Mouse (Mus musculus) testis, adult 2 months (tissue): ENCODE data around the gene Bmpr2. TPM values are rescaled to one million over a fixed set of nuclear protein-coding genes. Genes with fewer than 3 reads are reported as not detected.
A peak's percentile ranks its signal among the peaks of the same experiment; 100 is the strongest.

Experiments used
- H3K27ac ChIP-seq: fragments of 200-500 bp; 2 replicates; pipeline ENCODE4 v1.5.1; 2012; ENCODE audit warnings: low read depth, low read length; ENCODE audit not compliant: control insufficient read depth, insufficient read depth
- H3K27me3 ChIP-seq: fragments of 200-500 bp; 2 replicates; pipeline ENCODE4 v1.6.1; 2012; ENCODE audit warnings: mild to moderate bottlenecking, low read length, moderate library complexity; ENCODE audit not compliant: control insufficient read depth, insufficient read depth
- H3K36me3 ChIP-seq: fragments of 200-500 bp; 2 replicates; pipeline ENCODE4 v1.6.1; 2012; ENCODE audit warnings: mild to moderate bottlenecking, low read length; ENCODE audit not compliant: control insufficient read depth, insufficient read depth
- H3K4me1 ChIP-seq: fragments of 200-500 bp; 2 replicates; pipeline ENCODE4 v1.6.1; 2012; ENCODE audit warnings: low read length; ENCODE audit not compliant: control insufficient read depth, insufficient read depth
- H3K4me3 ChIP-seq: fragments of 200-500 bp; 2 replicates; pipeline ENCODE4 v1.5.1; 2012; ENCODE audit warnings: low read depth, mild to moderate bottlenecking, low read length, moderate library complexity, mixed read lengths; ENCODE audit not compliant: control insufficient read depth
- CTCF ChIP-seq: fragments of 200-500 bp; IDR thresholded peaks from 2 replicates; pipeline ENCODE4 v1.5.1; 2012; ENCODE audit warnings: low read depth, mild to moderate bottlenecking, inconsistent platforms, low read length, moderate library complexity; ENCODE audit not compliant: control insufficient read depth, insufficient read depth, insufficient replicate concordance
- POLR2A ChIP-seq: fragments of 200-500 bp; IDR thresholded peaks from 2 replicates; pipeline ENCODE4 v1.6.1; 2012; ENCODE audit warnings: low read depth, mild to moderate bottlenecking, inconsistent platforms, low read length, moderate library complexity; ENCODE audit not compliant: control insufficient read depth
- polyA plus RNA-seq: library from polyadenylated mRNA; depleted of rRNA; stranded (reverse); fragments of >200 nt; gene quantifications from 2 replicates; pipeline ENCODE4 v1.2.3, GENCODE M21; 2012; rRNA removed

Bmpr2 gene
- 1.3 and 1.8 TPM in 2 replicates for polyA plus RNA-seq

DNA sequence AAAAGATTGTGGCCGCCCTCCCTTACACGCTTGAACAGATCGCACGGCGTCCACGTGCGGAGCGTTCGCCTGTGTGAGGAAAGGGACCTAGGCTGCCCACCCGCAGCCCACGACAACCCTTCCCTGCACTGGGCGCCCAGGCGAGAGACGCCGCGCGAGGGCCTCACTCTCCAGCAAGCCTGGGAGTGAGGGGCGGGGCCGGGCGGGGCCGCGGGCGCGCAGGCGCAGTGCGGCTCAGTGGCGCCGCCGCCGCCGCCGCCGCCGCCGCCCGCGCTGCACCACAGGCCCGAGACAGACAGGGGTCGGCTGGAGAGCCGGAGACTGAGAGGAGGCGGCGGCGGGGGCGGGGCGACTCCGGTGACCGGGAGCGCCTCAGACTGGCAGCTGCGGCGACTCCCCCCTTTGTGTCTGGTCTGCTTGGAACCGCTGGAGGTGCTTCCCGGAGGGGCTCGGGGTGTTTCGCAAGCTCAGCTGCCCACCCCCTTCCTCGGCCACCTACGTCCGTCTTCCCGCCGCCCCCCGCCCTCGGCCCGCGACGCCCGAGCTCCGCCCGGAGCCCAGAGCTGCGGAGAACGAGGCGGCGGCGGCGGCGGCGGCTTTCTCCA, at the start of gene Bmpr2:
TSS of gene Bmpr2 (plus strand) at position 237 of the 605 bp plus-strand sequence.
- Histone ChIP-seq H3K4me1 (peaks cover 6% of the 10 kb centered on the region), H3K27ac (peak within 1 kb of the TSS; percentile 89), H3K36me3 (no peaks in the 10 kb centered on the region), H3K4me3 (peak within 1 kb of the TSS; percentile 91), H3K27me3 (no peaks in the 10 kb centered on the region)
- TF ChIP-seq CTCF, result no peak
- TF ChIP-seq POLR2A, result peak; percentile 80

DNA sequence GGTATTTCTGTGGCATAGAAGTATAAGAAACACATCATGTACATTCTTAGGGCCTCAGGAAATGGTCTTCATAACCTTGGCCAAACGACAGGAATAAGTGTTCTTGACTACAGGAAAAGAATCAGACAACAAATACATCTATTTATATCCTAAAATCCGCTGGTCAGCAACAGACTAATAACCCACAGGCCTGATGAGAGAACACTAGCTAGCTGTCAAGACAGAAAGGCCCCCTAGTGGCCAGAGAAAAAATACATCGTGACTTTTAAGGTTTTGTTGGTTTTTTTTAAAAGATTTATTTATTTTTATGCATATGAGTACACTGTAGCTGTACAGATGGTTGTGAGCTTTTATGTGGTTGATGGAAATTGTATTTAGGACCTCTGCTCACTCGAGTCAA, 43.3 kb upstream of the Bmpr2 start:
- Histone ChIP-seq H3K27me3 (no peaks in the 10 kb centered on the region), H3K27ac (no peak overlapping the region), H3K4me3 (no peak overlapping the region), H3K36me3 (no peaks in the 10 kb centered on the region), H3K4me1 (no peaks in the 10 kb centered on the region)
- TF ChIP-seq CTCF (no peak), POLR2A (no peak)

DNA sequence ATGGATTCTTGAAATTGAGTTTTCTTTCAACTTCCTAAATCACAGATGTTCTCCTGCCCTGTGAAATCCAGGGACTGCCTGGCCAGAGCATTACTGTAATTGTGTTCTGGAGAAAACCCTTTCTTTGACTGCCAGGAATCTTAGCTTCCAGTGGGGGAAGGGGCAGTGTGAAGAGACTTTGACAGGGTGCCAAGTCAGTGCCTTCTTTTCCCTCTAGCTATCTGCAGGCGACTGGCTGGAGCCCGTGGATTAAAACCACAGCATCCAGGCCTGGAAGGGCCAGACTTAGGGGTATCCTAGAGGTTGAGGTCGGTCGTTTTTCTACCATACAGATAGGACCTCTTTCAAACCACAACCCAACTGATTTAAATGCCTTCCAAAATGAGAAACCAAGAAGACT, 37.5 kb upstream of the Bmpr2 start:
- Histone ChIP-seq H3K36me3 (no peaks in the 10 kb centered on the region), H3K4me1 (no peaks in the 10 kb centered on the region), H3K4me3 (no peak overlapping the region), H3K27me3 (no peaks in the 10 kb centered on the region), H3K27ac (no peak overlapping the region)
- TF ChIP-seq POLR2A (no peak), CTCF (no peak)

DNA sequence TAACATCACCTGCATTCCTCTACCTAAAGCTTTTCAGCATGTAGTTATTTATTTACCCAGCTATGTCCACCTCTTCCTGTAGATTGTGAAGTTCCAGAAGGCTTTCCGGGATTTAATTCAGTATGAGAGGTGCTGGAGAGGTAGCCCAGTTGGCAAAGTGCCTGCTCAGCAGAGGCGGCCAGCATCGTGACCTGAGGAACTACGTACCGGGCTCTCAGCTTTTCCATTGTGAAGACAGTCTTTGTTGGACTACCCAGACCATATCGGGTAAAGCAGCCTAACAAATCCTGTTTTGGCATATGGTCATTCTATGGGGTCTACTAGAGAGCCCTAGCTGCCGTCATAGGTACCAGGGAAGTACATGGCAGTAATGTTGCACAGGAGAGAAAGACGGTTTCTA, 33.1 kb upstream of the Bmpr2 start:
- Histone ChIP-seq H3K27me3 (no peaks in the 10 kb centered on the region), H3K27ac (no peak overlapping the region), H3K36me3 (no peaks in the 10 kb centered on the region), H3K4me3 (no peak overlapping the region), H3K4me1 (no peaks in the 10 kb centered on the region)
- TF ChIP-seq POLR2A, result no peak
- no peak for TF ChIP-seq CTCF

- TF ChIP-seq POLR2A, result no peak
- no peak for TF ChIP-seq CTCF
These were observed 32.5 kb upstream of the Bmpr2 start for GRCm38 (mm10) chr1:59730737-59731136.

DNA sequence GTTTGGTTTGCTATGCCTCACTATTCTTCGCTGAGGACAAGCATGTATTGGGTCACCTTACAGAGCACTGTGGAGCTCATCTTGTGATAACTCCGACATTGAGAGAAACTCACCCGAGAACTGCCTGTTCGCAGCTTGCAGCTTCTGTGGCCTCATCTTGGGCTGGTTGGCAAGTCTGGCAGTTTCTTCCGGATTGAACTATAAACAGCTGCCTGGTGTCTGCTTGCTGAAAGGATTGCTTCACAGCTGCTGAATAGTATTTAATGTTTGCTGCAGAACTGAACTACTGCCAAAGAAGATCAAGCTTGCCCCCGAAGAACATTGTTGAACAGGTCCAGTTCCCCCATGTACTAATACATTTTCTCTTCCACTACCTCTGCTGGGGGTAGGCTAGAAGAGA, 29.1 kb upstream of the Bmpr2 start:
- no peaks in the 10 kb centered on the region for H3K27me3 ChIP-seq
- no peak overlapping the region for H3K27ac ChIP-seq
- H3K4me1 ChIP-seq, result no peaks in the 10 kb centered on the region
- H3K36me3 ChIP-seq, result no peaks in the 10 kb centered on the region
- no peak overlapping the region for H3K4me3 ChIP-seq
- TF ChIP-seq POLR2A (no peak), CTCF (no peak)

More at GRCm38 (mm10) chr1:59730737-59731136, 32.5 kb upstream of the Bmpr2 start:
- Histone ChIP-seq H3K27me3 (no peaks in the 10 kb centered on the region), H3K36me3 (no peaks in the 10 kb centered on the region), H3K27ac (no peak overlapping the region), H3K4me1 (no peaks in the 10 kb centered on the region), H3K4me3 (no peak overlapping the region)

GRCm38 (mm10) chr1:59738768-59739414, 24.3 kb upstream of the Bmpr2 start:
- no peak for TF ChIP-seq CTCF
- no peak for TF ChIP-seq POLR2A
- Histone ChIP-seq H3K27me3 (no peaks in the 10 kb centered on the region), H3K4me1 (no peaks in the 10 kb centered on the region; the same call in 1 of the 2 replicates), H3K36me3 (no peaks in the 10 kb centered on the region), H3K4me3 (no peak overlapping the region), H3K27ac (no peak overlapping the region)
